Mouse (Mus musculus) midbrain, embryonic 16.5 days (tissue): ENCODE data around the gene Lrtm2. TPM values are rescaled to one million over a fixed set of nuclear protein-coding genes. Genes with fewer than 3 reads are reported as not detected.

Experiments
- ATAC-seq: fragments of 200-750 bp; cut with Nextera tagmentation; 2 replicates; pipeline ENCODE4 v1.8.0; 2017; ENCODE audit warnings: moderate TSS enrichment
- H3K27ac ChIP-seq: fragments of 300-500 bp; sonication (generic); 2 replicates; pipeline ENCODE4 v1.5.1; 2014; ENCODE audit warnings: mild to moderate bottlenecking, low read length, mixed read lengths
- H3K27me3 ChIP-seq: fragments of 300-500 bp; sonication (generic); 2 replicates; pipeline ENCODE4 v1.6.1; 2014; ENCODE audit warnings: low read depth, low read length, mixed read lengths; ENCODE audit not compliant: control insufficient read depth, insufficient read depth
- H3K36me3 ChIP-seq: fragments of 300-500 bp; sonication (generic); 2 replicates; pipeline ENCODE4 v1.6.1; 2014; ENCODE audit warnings: mild to moderate bottlenecking, low read length, moderate library complexity, mixed read lengths; ENCODE audit not compliant: control insufficient read depth, insufficient read depth
- H3K4me1 ChIP-seq: fragments of 300-500 bp; sonication (generic); 2 replicates; pipeline ENCODE4 v1.6.1; 2014; ENCODE audit warnings: mild to moderate bottlenecking, low read length, mixed read lengths; ENCODE audit not compliant: control insufficient read depth, insufficient read depth
- H3K4me2 ChIP-seq: fragments of 300-500 bp; sonication (generic); 2 replicates; pipeline ENCODE4 v1.6.1; 2014; ENCODE audit warnings: mild to moderate bottlenecking, low read length, mixed read lengths
- H3K4me3 ChIP-seq: fragments of 300-500 bp; sonication (generic); 2 replicates; pipeline ENCODE4 v1.5.1; 2014; ENCODE audit warnings: low read depth, mild to moderate bottlenecking, low read length, moderate library complexity, mixed read lengths
- H3K9ac ChIP-seq: fragments of 300-500 bp; sonication (generic); 2 replicates; pipeline ENCODE4 v1.6.1; 2014; ENCODE audit warnings: low read depth, low read length, mixed read lengths
- H3K9me3 ChIP-seq: fragments of 300-500 bp; sonication (generic); replicated peaks from 2 replicates; pipeline ENCODE4 v1.6.1; 2014; ENCODE audit warnings: mild to moderate bottlenecking, low read length, mixed read lengths; ENCODE audit not compliant: control insufficient read depth, poor library complexity, severe bottlenecking
- WGBS: fragments of 180-500 bp; shearing (Covaris S2); extraction: QIAGEN DNeasy Blood & Tissue Kit; methylation state at CpG from one replicate; pipeline ENCODE4 v1.1.7; 2014; 5-methylcytosine and 5-hydroxymethylcytosine counted together
- polyA plus RNA-seq: library from polyadenylated mRNA; unstranded; fragments of >200 nt; fragmentation: Nextera tagmentation; extraction: Ambion mirVana; gene quantifications from 2 replicates; pipeline ENCODE4 v1.2.1, GENCODE M21; 2015

Lrtm2 gene
- polyA plus RNA-seq, 1 experiment from 2014 or later, result 16.9 TPM

GRCm38 (mm10) chr6:119280761-119281160, 49.8 kb downstream of the Lrtm2 start:
- Histone ChIP-seq H3K9me3 (no peaks in the 10 kb centered on the region; the same call in 1 of the 2 replicates), H3K27ac (no peak overlapping the region), H3K4me3 (no peak overlapping the region), H3K9ac (no peak overlapping the region), H3K27me3 (no peaks in the 10 kb centered on the region), H3K4me1 (no peaks in the 10 kb centered on the region; the same call in 1 of the 2 replicates), H3K36me3 (no peaks in the 10 kb centered on the region), H3K4me2 (no peak overlapping the region)
- 76% methylated on average over 9 of the region's 9 CpGs for WGBS
- ATAC-seq, result no peak

- Histone ChIP-seq H3K4me1 (no peaks in the 10 kb centered on the region; the same call in 1 of the 2 replicates), H3K4me3 (no peak overlapping the region), H3K27me3 (no peaks in the 10 kb centered on the region), H3K9ac (no peak overlapping the region), H3K36me3 (no peaks in the 10 kb centered on the region), H3K9me3 (no peaks in the 10 kb centered on the region), H3K4me2 (no peak overlapping the region), H3K27ac (no peak overlapping the region)
- ATAC-seq, result no peak
- WGBS, result 86% methylated on average over 2 of the region's 2 CpGs
Measured at GRCm38 (mm10) chr6:119276713-119277112, 53.9 kb downstream of the Lrtm2 start.

Other genes starting within 250 kb of the Lrtm2 start
- 13.4 and 13.8 TPM in 2 replicates for gene Dcp1b, start 155.5 kb downstream of the Lrtm2 start, polyA plus RNA-seq
- gene Cacna1c, start 134.3 kb downstream of the Lrtm2 start, polyA plus RNA-seq, result 8.1 and 8.3 TPM in 2 replicates
- gene Cacna2d4, start 94.2 kb downstream of the Lrtm2 start, polyA plus RNA-seq, result 0.47 and 0.63 TPM in 2 replicates
- 32.8 and 39.3 TPM in 2 replicates for gene Adipor2, start 86.9 kb upstream of the Lrtm2 start, polyA plus RNA-seq
- 2.0 and 2.5 TPM in 2 replicates for gene Fbxl14, start 148.9 kb upstream of the Lrtm2 start, polyA plus RNA-seq
- gene Wnt5b, start 213.6 kb upstream of the Lrtm2 start, polyA plus RNA-seq, result 0.70 and 1.6 TPM in 2 replicates